Mouse (Mus musculus): ENCODE measurements at regions not wholly inside any gene's neighbourhood (a gene's known extent, or its start where the extent isn't known, plus 50 kb on each side); places are given as distances from the start of the nearest gene placed in this dataset.
A peak's percentile ranks its signal among the peaks of the same experiment; 100 is the strongest.
"Not testable (repeated sequence)": the region's sequence is repeated elsewhere in the genome, so short reads cannot be mapped to it uniquely, and the experiment has no call there.

- DNase-seq = no peak
Measured at GRCm38 (mm10) chr12:97218445-97218844, 1040.8 kb downstream of the Galc start.

DNA sequence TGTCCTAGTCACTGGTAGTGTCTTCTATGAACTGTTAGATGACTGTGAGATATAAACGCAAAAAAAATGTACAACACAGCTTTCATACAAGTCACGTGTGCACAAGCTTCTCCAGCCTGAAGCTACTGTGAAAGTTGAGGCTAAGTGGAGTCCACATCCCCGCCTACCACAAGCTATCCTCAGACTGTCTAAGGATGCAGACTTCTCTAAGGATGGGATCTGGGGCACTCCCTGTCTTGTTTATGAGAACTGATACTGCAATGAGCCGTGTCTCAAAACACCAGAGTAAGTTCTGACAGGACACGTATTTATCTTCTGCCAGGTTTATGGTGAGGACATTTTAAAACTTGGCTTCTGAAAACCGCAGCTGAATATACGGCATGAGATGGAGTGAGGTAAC is 1041.7 kb downstream of the Galc start:
- DNase-seq = no peak

DNA sequence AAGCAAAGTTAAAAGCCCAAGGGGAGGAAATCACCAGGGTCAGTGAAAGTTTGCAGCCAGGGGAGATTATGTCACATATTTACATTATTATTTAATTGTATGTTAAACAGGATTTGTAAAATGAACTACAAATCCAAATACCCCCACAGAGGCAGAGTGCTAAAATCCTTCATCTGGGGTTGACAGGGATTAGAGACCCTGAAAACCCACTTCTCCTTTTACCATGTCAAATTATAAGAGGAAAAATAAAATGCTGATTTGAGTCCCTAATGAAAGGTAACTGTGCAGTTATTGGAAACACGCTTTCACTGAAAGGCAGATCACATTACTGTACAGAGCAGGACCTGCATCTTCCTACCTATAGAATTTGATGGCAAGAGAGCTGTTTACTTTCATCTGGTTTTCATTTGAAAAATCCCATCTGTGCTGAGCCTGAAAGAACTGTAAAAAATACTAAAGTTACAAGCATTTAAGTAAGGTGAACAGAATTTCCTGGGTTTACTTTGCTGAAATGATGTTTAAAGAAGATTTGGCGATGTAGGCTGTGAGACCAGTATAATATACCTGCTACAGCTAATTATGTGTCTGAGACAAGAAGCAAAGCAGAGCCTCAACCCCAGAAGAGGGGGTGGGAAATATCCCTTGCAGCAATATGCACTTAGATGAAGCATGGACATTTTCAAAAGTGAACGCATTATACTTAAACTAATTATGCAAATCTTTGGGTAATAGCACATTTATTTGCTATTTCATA is 1055.4 kb downstream of the Galc start:
- DNase-seq = no peak

- DNase-seq = no peak
Measured at GRCm38 (mm10) chr12:97161853-97162252, 1097.4 kb downstream of the Galc start.

DNA sequence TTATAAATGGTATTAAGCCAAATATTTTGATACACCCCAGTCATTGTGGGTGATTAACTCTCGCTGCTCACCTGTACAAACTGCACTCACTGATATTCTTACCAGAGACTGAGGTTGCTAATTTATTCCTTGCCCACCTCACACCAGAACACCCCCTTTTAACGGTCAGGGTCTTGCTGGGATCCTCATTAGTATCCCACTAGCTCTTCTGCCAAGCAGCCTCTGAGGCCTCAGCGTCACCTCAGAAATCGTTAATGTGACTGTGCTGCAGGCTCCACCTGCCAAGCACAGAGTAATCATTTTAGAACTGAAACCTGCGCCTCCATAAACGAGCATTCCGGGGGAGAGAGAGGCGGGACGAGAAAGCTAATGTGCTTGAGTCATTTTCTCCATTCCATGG is 1097.8 kb downstream of the Galc start:
- no peak for DNase-seq

DNA sequence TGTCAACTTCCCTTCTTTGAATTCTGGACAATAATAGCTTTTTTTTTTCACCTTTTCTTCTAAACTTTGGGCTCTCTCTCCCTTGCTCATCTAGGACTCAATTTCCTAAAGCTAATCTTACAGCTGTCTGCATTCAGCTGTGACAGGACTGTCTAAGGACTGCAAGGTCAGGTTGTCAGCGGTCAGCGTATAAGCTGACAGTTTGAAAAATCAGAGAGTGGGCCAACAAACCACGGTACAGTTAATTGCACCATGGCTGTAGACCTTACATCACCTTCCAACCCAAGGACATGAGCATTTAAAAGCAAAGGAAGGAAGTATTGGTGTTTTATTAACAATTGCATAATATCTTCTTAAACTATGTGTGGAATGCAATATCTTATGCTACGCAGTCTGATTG is 1100.9 kb downstream of the Galc start:
- DNase-seq = no peak

DNA sequence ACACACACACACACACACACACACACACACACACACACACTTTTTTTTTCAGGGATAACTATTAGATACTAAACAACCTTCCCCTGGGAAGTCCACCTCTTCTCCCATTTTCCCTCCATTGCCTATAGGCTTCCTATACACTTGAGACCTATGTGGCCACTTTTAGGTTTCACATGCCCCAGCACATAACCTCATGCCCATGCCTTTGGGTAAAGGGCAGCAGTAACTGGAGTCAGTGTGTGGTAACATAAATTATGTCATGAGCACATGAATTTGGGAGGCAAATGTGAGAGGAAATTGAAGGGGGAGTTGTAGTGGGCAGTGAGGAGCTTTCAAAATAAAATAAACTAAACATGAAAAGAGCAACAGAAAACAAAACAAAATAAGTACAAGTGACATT is 1101.5 kb downstream of the Galc start:
- DNase-seq = no peak

DNA sequence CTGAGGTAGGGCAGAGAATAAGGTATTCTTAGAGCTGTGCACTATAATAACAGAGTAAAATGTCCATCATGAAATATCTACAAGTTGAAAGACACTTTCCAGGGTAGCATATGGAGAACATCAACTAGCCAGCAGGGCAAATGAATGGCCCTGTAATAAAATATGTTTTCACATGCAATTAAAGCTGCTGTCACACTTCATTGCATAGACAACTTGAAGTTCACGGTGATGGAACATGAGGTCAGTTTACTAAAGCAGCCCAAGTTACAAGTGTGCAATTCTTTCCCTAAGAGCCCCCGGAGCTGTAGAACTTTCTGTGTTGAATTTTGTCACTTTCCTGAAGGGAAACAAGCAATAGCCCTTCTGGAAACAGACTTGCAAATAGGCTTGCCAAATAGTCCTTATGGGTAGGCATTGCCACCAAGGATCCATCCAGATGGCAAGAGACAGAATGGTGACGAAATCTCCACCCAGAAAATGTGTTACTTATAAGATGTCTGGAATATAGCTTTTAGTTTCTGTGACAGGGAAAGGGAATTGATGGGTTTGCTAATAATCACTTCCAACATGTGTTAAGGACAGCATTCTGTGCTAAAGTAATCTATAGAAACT is 1102.7 kb downstream of the Galc start:
- no peak for DNase-seq

GRCm38 (mm10) chr12:97142720-97143119 is 1116.5 kb downstream of the Galc start:
- DNase-seq = no peak

DNA sequence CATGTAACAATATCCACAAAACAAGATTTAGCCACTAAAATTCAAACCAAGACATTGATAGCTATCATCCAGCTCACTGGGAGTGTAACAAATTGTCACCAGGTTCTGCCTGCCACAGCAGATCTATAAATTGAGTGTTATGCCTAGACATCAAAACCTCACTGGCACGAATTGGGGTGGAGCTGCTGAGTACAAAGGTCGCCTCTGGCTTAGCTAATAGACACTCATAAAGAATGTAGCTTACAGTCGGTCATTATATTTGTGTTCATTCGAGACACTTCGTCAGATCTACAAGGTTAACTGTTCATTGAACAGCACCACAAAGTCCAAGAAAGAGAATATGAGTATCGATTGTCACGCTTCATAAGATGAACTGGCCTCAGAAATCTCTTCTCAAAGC is 1121.3 kb downstream of the Galc start:
- DNase-seq = no peak

DNA sequence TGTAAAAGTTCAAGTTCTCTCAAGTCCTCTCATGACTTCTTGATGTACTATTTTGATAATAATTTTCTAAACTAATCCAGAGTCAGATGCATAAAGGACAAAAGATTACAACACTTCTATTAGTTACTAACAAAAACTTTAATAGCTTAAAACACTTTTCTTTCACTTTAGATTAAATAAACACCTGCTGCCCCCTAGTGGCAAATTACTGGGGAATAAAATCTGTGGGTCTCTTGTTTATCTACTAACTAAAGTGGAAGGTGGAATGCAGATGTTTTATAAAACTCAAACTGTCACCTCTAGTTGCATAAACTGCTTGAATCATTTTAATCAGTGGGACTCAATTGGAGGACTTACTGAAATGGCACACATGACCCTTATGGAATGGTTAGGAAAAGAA is 1129.0 kb downstream of the Galc start:
- no peak for DNase-seq

GRCm38 (mm10) chr12:97090577-97091214 is 1168.6 kb downstream of the Galc start:
- DNase-seq = peak; percentile 0

GRCm38 (mm10) chr12:97061352-97061895 is 1197.8 kb downstream of the Galc start:
- DNase-seq = not testable (repeated sequence)

- no peak for DNase-seq
Measured at GRCm38 (mm10) chr12:97047674-97048073, 1211.6 kb downstream of the Galc start.

Measured in adrenal gland, postnatal 25 days (tissue).